Mouse (Mus musculus) stomach, postnatal 0 days (tissue): ENCODE data around the gene Gda.

Source experiments
- CTCF ChIP-seq: IDR thresholded peaks from 2 replicates; pipeline ENCODE4 v1.5.1; 2016; ENCODE audit warnings: antibody characterized with exemption, low read depth, mild to moderate bottlenecking, moderate library complexity
- EP300 ChIP-seq: optimal IDR thresholded peaks from 2 replicates; pipeline ENCODE3; 2016; ENCODE audit warnings: antibody characterized with exemption

GRCm38 (mm10) chr19:21346646-21347045 is 126.6 kb downstream of the Gda start:
- no peak for TF ChIP-seq CTCF
- no peak for TF ChIP-seq EP300
